Mouse (Mus musculus): Measurements from ENCODE around the gene Pappa.

DNA sequence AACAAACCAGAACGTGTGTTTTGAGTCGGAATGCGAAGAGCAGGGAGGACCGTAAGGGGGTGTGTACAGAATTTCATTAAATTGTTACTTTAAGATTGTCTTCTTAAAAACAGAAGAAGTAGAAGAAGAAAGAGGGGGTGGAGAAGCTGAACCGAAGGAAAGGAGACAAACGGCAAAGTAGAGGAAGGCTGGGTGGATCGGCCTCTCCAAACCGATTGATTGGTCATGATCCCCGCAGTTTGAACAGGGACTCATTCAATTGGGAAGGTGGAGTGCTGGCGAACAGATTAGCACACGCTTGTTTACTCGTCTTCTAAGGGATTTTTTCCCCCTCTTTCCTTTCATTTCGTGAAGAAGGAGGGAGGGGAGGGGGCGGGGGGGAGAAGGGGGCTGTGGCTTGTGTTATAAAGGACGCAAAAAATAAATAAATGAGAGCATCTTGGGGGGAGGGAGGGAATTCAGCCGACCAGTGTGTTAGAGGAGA lies at the start of gene Pappa:
- TF ChIP-seq TBP (IDR thresholded peaks at IDR 0.05; ENCODE audit: low read depth, low read length): no peak
- TF ChIP-seq CTCF (IDR thresholded peaks at IDR 0.05 in 2 of 3, conservative IDR thresholded peaks at IDR 0.05 in 1 of 3; ENCODE audit: control insufficient read depth in 1 of 3, insufficient read depth in 1 of 3, low read depth in 2 of 3, low read length in 3 of 3, poor library complexity in 1 of 3, severe bottlenecking in 1 of 3): no peak
- no peak for TF ChIP-seq POLR2A (IDR thresholded peaks at IDR 0.05; ENCODE audit: control insufficient read depth in 1 of 2, insufficient read depth in 1 of 2, low read depth in 1 of 2, low read length in 2 of 2, poor library complexity in 1 of 2)
- TF ChIP-seq GABPA (IDR thresholded peaks at IDR 0.05; ENCODE audit: low read depth, low read length): no peak
- TF ChIP-seq EP300 (IDR thresholded peaks at IDR 0.05; ENCODE audit: low read depth in 1 of 2, low read length in 2 of 2): no peak
- TF ChIP-seq MAX (IDR thresholded peaks at IDR 0.05; ENCODE audit: low read length): no peak
- no peak for TF ChIP-seq POLR2AphosphoS2 (IDR thresholded peaks at IDR 0.05; ENCODE audit: low read length)
